Mouse (Mus musculus) MEL (cell line): ENCODE measurements around the gene Tubd1. TPM values are rescaled to one million over a fixed set of nuclear protein-coding genes. Genes with fewer than 3 reads are reported as not detected.

ENCODE experiments used
- DNase-seq: peaks from one replicate; pipeline ENCODE4 v3.0.0; 2011; ENCODE audit warnings: low read depth, low spot score
- H3K27ac ChIP-seq: 2 replicates; pipeline ENCODE4 v1.5.1; 2012; ENCODE audit warnings: low read depth, mild to moderate bottlenecking, control low read depth, low read length, moderate library complexity; ENCODE audit not compliant: control insufficient read depth
- H3K27me3 ChIP-seq, 2 experiments: fragments of 150-350 bp in 1 of 2; sonication (generic) in 1 of 2; 2 replicates each; pipeline ENCODE4 v1.6.1; 2012; ENCODE audit warnings: low read length in 2 of 2, mild to moderate bottlenecking in 2 of 2, improper control_type of control experiment in 1 of 2, moderate library complexity in 1 of 2; ENCODE audit not compliant: insufficient read depth in 2 of 2, control insufficient read depth in 1 of 2
- H3K36me3 ChIP-seq, 2 experiments: 2 replicates each; pipeline ENCODE4 v1.6.1; 2012 to 2014; ENCODE audit warnings: low read length in 2 of 2, improper control_type of control experiment in 1 of 2, inconsistent platforms in 1 of 2, mild to moderate bottlenecking in 1 of 2; ENCODE audit not compliant: insufficient read depth in 2 of 2, control insufficient read depth in 1 of 2
- H3K4me1 ChIP-seq, 2 experiments: fragments of 150-350 bp in 1 of 2; sonication (generic) in 1 of 2; 2 replicates each; pipeline ENCODE4 v1.6.1; 2012; ENCODE audit warnings: low read length in 2 of 2, improper control_type of control experiment in 1 of 2, mild to moderate bottlenecking in 1 of 2; ENCODE audit not compliant: insufficient read depth in 2 of 2, control insufficient read depth in 1 of 2
- H3K4me3 ChIP-seq, 2 experiments: fragments of 150-350 bp in 1 of 2; sonication (generic) in 1 of 2; 2 replicates each; pipeline ENCODE4 v1.5.1; 2012; ENCODE audit warnings: low read depth in 2 of 2, low read length in 2 of 2, mild to moderate bottlenecking in 2 of 2, moderate library complexity in 2 of 2, control low read depth in 1 of 2, improper control_type of control experiment in 1 of 2; ENCODE audit not compliant: control insufficient read depth in 1 of 2, insufficient read depth in 1 of 2
- H3K79me2 ChIP-seq: 2 replicates; pipeline ENCODE4 v1.6.1; 2012; ENCODE audit warnings: mild to moderate bottlenecking, low read length, moderate library complexity; ENCODE audit not compliant: control insufficient read depth, poor library complexity, insufficient read depth
- H3K9ac ChIP-seq: 2 replicates; pipeline ENCODE4 v1.6.1; 2012; ENCODE audit warnings: low read depth, mild to moderate bottlenecking, control low read depth, low read length, moderate library complexity; ENCODE audit not compliant: control insufficient read depth, poor library complexity, severe bottlenecking
- H3K9me3 ChIP-seq: fragments of 150-350 bp; sonication (generic); replicated peaks from 2 replicates; pipeline ENCODE4 v1.6.1; 2012; ENCODE audit warnings: mild to moderate bottlenecking, low read length, improper control_type of control experiment, moderate library complexity; ENCODE audit not compliant: insufficient read depth
- CHD1 ChIP-seq: IDR thresholded peaks from 2 replicates; pipeline ENCODE4 v1.6.1; 2012; ENCODE audit warnings: low read depth, mild to moderate bottlenecking, inconsistent platforms, low read length, improper control_type of control experiment
- CHD2 ChIP-seq: IDR thresholded peaks from 2 replicates; pipeline ENCODE4 v1.6.1; 2011; ENCODE audit warnings: low read length, improper control_type of control experiment
- CTCF ChIP-seq, 3 experiments: IDR thresholded peaks in 2 of 3; conservative IDR thresholded peaks in 1 of 3; 2 replicates each; pipeline ENCODE4 v1.5.1; 2011 to 2012; ENCODE audit warnings: low read length in 3 of 3, low read depth in 2 of 3, mild to moderate bottlenecking in 2 of 3, improper control_type of control experiment in 1 of 3, inconsistent platforms in 1 of 3, mixed read lengths in 1 of 3, moderate library complexity in 1 of 3; ENCODE audit not compliant: control insufficient read depth in 1 of 3, insufficient read depth in 1 of 3, poor library complexity in 1 of 3, severe bottlenecking in 1 of 3
- GABPA ChIP-seq: IDR thresholded peaks from 2 replicates; pipeline ENCODE4 v1.6.1; 2012; ENCODE audit warnings: low read depth, mild to moderate bottlenecking, inconsistent platforms, low read length, improper control_type of control experiment, moderate library complexity
- GATA1 ChIP-seq: IDR thresholded peaks from 2 replicates; pipeline ENCODE4 v1.6.1; 2011; ENCODE audit warnings: low read depth, low read length, improper control_type of control experiment
- HCFC1 ChIP-seq: IDR thresholded peaks from 2 replicates; pipeline ENCODE4 v1.6.1; 2012; ENCODE audit warnings: low read depth, mild to moderate bottlenecking, inconsistent platforms, low read length, improper control_type of control experiment, moderate library complexity
- JUND ChIP-seq: IDR thresholded peaks from 2 replicates; pipeline ENCODE4 v1.6.1; 2011; ENCODE audit warnings: low read depth, mild to moderate bottlenecking, improper control_type of control experiment, low read length
- MAX ChIP-seq: IDR thresholded peaks from 2 replicates; pipeline ENCODE4 v1.6.1; 2011; ENCODE audit warnings: low read length, improper control_type of control experiment
- NELFE ChIP-seq: IDR thresholded peaks from 2 replicates; pipeline ENCODE4 v1.6.1; 2011; ENCODE audit warnings: low read depth, low read length, improper control_type of control experiment
- NRF1 ChIP-seq: IDR thresholded peaks from 2 replicates; pipeline ENCODE4 v1.6.1; 2014; ENCODE audit warnings: low read depth, mild to moderate bottlenecking, inconsistent platforms, low read length, improper control_type of control experiment, moderate library complexity; ENCODE audit not compliant: poor library complexity, insufficient read depth, severe bottlenecking
- POLR2A ChIP-seq, 2 experiments: IDR thresholded peaks; 2 replicates each; pipeline ENCODE4 v1.6.1; 2011 to 2012; ENCODE audit warnings: low read length in 2 of 2, mild to moderate bottlenecking in 2 of 2, control low read depth in 1 of 2, improper control_type of control experiment in 1 of 2, low read depth in 1 of 2, moderate library complexity in 1 of 2; ENCODE audit not compliant: control insufficient read depth in 1 of 2, insufficient read depth in 1 of 2, poor library complexity in 1 of 2
- POLR2AphosphoS2 ChIP-seq: IDR thresholded peaks from 2 replicates; pipeline ENCODE4 v1.6.1; 2011; ENCODE audit warnings: low read length, improper control_type of control experiment
- POLR2AphosphoS5 ChIP-seq: IDR thresholded peaks from 2 replicates; pipeline ENCODE4 v1.6.1; 2012; ENCODE audit warnings: low read depth, borderline replicate concordance, mild to moderate bottlenecking, inconsistent platforms, low read length, moderate library complexity, mixed read lengths
- USF2 ChIP-seq, 2 experiments: IDR thresholded peaks; 2 replicates each; pipeline ENCODE4 v1.6.1; 2011 to 2012; ENCODE audit warnings: improper control_type of control experiment in 2 of 2, low read length in 2 of 2, borderline replicate concordance in 1 of 2, inconsistent platforms in 1 of 2, low read depth in 1 of 2, mild to moderate bottlenecking in 1 of 2; ENCODE audit not compliant: insufficient read depth in 1 of 2
- ZNF384 ChIP-seq: IDR thresholded peaks from 2 replicates; pipeline ENCODE4 v1.6.1; 2012; ENCODE audit warnings: low read depth, mild to moderate bottlenecking, inconsistent platforms, low read length, improper control_type of control experiment
- polyA plus RNA-seq, 2 experiments: library from polyadenylated mRNA; stranded (reverse) in 1 of 2; unstranded in 1 of 2; fragments of >175 nt in 1 of 2; fragments of >200 nt in 1 of 2; gene quantifications; 2 replicates each; pipeline versions ENCODE4 v1.2.1 to v1.2.4; 2012; ENCODE audit warnings: low replicate concordance in 2 of 2, low read depth in 1 of 2; ENCODE audit not compliant: insufficient read length in 2 of 2, insufficient read depth in 1 of 2, missing spikeins in 1 of 2
- total RNA-seq: library from RNA; depleted of rRNA; stranded (reverse); fragments of 300-350 nt; gene quantifications from 2 replicates; pipeline ENCODE4 v1.2.3, GENCODE M21; 2012

Tubd1 gene
- total and polyA plus RNA-seq, 3 experiments, result 14.4 to 23.4 TPM; not detected in 1

DNA sequence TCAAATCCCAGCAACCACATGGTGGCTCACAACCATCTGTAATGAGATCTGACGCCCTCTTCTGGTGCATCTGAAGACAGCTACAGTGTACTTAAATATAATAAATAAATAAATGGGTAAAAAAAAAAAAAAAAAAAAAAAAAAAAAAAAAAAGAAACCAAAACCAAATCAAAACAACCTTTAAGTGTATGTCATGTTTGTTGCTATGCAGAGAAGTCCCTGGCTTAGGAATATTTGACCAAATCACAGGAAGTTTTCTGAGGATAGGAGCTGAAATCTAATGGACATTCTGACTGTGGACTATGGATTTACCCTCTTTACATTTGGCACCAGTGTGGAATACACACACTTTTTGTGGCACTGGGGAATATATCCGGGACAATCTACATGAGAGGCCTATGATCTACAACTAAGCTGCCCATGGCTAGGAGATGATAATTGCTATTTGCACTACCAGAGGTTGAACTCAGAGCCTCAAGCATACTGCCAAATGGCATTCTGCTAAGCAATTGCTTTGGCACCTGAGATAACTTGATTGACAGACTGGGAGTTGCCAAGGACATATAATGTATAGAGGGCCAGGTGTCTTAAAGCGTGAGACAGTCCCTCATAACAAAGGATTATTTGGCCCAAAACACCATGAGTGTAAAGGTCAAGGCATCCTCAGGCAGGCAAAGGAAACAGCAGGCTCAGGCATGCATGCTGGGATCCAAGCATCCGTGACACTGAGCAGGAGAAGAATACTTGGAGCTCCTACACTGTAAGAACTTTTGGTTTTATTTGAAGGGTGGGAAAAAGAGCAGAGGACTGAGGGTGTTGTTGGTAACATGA, 54.8 kb downstream of the Tubd1 start:
- H3K27me3 ChIP-seq, result no peaks in the 10 kb centered on the region
- no peaks in the 10 kb centered on the region for H3K9me3 ChIP-seq
- no peak overlapping the region for H3K27ac ChIP-seq
- H3K9ac ChIP-seq, result no peak overlapping the region
- no peak for DNase-seq
- peaks cover 3 to 10% of the 10 kb centered on the region in 2 experiments for H3K36me3 ChIP-seq
- H3K79me2 ChIP-seq, result no peaks in the 10 kb centered on the region
- TF ChIP-seq CTCF (IDR thresholded peaks at IDR 0.05 in 2 of 3, conservative IDR thresholded peaks at IDR 0.05 in 1 of 3; ENCODE audit: control insufficient read depth in 1 of 3, insufficient read depth in 1 of 3, low read depth in 2 of 3, low read length in 3 of 3, poor library complexity in 1 of 3, severe bottlenecking in 1 of 3), result no peak
- TF ChIP-seq ZNF384, result peak; percentile 76
- H3K4me3 ChIP-seq, result no peak overlapping the region
- peaks cover 2 to 4% of the 10 kb centered on the region in 2 experiments; a peak in 2 of 4 replicates for H3K4me1 ChIP-seq

DNA sequence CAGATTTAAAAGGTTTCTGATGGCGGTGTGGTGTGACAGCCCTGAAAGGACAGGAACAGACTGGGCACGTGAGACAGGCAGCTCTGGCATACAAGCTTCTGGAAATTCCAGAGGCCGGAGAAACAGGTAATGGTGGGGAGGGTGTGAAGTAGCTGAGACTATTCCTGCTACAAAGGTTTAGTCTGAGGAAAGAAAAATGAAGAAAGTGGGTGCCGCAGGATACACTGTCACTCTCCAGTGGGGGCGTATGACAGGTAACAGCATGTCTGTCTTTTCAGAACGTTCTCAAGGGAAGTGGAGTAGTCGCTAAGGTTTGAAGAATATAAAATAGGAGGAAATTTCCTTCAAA, 55.4 kb downstream of the Tubd1 start:
- Histone ChIP-seq H3K9me3 (no peaks in the 10 kb centered on the region), H3K4me1 (peaks cover 0 to 2% of the 10 kb centered on the region in 2 experiments; a peak in 1 of 4 replicates), H3K4me3 (no peak overlapping the region), H3K79me2 (no peaks in the 10 kb centered on the region), H3K9ac (no peak overlapping the region), H3K27me3 (no peaks in the 10 kb centered on the region), H3K36me3 (peaks cover 3 to 5% of the 10 kb centered on the region in 2 experiments), H3K27ac (no peak overlapping the region)
- DNase-seq, result no peak
- TF ChIP-seq POLR2A (IDR thresholded peaks at IDR 0.05; ENCODE audit: control insufficient read depth in 1 of 2, insufficient read depth in 1 of 2, low read depth in 1 of 2, low read length in 2 of 2, poor library complexity in 1 of 2) (no peak), MAX (no peak), NRF1 (no peak), HCFC1 (no peak), NELFE (no peak), POLR2AphosphoS5 (no peak), USF2 (IDR thresholded peaks at IDR 0.05; ENCODE audit: borderline replicate concordance in 1 of 2, insufficient read depth in 1 of 2, low read depth in 1 of 2, low read length in 2 of 2) (no peak), JUND (no peak), ZNF384 (no peak), POLR2AphosphoS2 (no peak)

DNA sequence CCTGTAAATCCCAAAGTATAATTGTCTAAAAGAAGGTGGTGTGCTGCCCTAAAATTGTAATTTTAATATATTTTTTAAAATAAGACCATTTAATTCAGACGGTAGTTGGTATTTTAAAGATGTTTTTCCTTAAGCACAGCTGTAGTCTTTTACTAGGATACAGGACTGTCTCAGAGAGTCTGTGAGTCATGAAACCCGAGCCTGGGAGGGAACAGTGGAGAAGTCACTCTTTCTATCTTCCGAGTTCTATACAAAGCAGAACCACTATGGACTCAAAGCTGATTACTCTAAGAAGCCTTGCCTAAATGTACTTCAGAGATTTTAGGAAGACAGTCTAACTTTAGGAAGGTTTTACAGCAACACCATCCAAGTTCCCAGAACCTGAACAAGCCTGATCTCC, 57.3 kb downstream of the Tubd1 start:
- Histone ChIP-seq H3K36me3 (peaks cover 5 to 10% of the 10 kb centered on the region in 2 experiments), H3K27me3 (no peaks in the 10 kb centered on the region), H3K9me3 (no peaks in the 10 kb centered on the region), H3K79me2 (no peaks in the 10 kb centered on the region), H3K4me1 (peaks cover 5 to 7% of the 10 kb centered on the region in 2 experiments), H3K27ac (no peak overlapping the region), H3K4me3 (no peak overlapping the region), H3K9ac (no peak overlapping the region)
- no peak for DNase-seq
- TF ChIP-seq POLR2AphosphoS5 (no peak), GABPA (no peak), GATA1 (no peak), CHD1 (no peak), POLR2A (IDR thresholded peaks at IDR 0.05; ENCODE audit: control insufficient read depth in 1 of 2, insufficient read depth in 1 of 2, low read depth in 1 of 2, low read length in 2 of 2, poor library complexity in 1 of 2) (no peak), CHD2 (no peak)
